Mouse (Mus musculus): ENCODE measurements around the gene Olfr1260. TPM values are rescaled to one million over a fixed set of nuclear protein-coding genes. Genes with fewer than 3 reads are reported as not detected.

The Olfr1260 gene
- polyA plus RNA-seq (2015; fragmentation: Nextera tagmentation; extraction: Ambion mirVana): not detected in 2 replicates

GRCm38 (mm10) chr2:89974184-89974583 lies at the start of gene Olfr1260:
Gene Olfr1260, plus strand, starts transcription at chr2:89974340.
- Histone ChIP-seq H3K4me2 (no peak within 1 kb of the TSS), H3K27ac (replicated peaks) (no peak within 1 kb of the TSS), H3K27me3 (no peaks in the 10 kb centered on the region), H3K4me3 (no peak within 1 kb of the TSS), H3K9me3 (no peaks in the 10 kb centered on the region), H3K36me3 (no peaks in the 10 kb centered on the region), H3K9ac (no peak within 1 kb of the TSS), H3K4me1 (replicated peaks) (no peaks in the 10 kb centered on the region)
- WGBS: 51% methylated on average over 2 of the region's 2 CpGs
- ATAC-seq (ENCODE audit: low read depth): no peak

GRCm38 (mm10) chr2:89927009-89927408 lies 47.1 kb upstream of the Olfr1260 start, which contains the start of gene Olfr1258:
Gene Olfr1258, plus strand, starts transcription at chr2:89927309.
- no peak within 1 kb of the TSS for H3K4me2 ChIP-seq
- ATAC-seq (ENCODE audit: low read depth): no peak
- H3K9me3 ChIP-seq: no peaks in the 10 kb centered on the region
- no peak within 1 kb of the TSS for H3K27ac ChIP-seq (replicated peaks)
- no peaks in the 10 kb centered on the region for H3K36me3 ChIP-seq
- H3K4me3 ChIP-seq: no peak within 1 kb of the TSS
- H3K9ac ChIP-seq: no peak within 1 kb of the TSS
- H3K27me3 ChIP-seq: no peaks in the 10 kb centered on the region
- no peaks in the 10 kb centered on the region for H3K4me1 ChIP-seq (replicated peaks)

GRCm38 (mm10) chr2:89948564-89948963 lies 25.6 kb upstream of the Olfr1260 start, which contains the start of gene Olfr1259:
Gene Olfr1259, minus strand, starts transcription at chr2:89948664.
- no peak within 1 kb of the TSS for H3K4me2 ChIP-seq
- H3K9me3 ChIP-seq: no peaks in the 10 kb centered on the region
- H3K9ac ChIP-seq: no peak within 1 kb of the TSS
- WGBS: 89% methylated on average over 5 of the region's 5 CpGs
- ATAC-seq (ENCODE audit: low read depth): no peak
- H3K27me3 ChIP-seq: no peaks in the 10 kb centered on the region
- no peaks in the 10 kb centered on the region for H3K4me1 ChIP-seq (replicated peaks)
- H3K27ac ChIP-seq (replicated peaks): no peak within 1 kb of the TSS
- H3K4me3 ChIP-seq: no peak within 1 kb of the TSS
- H3K36me3 ChIP-seq: no peaks in the 10 kb centered on the region

- Histone ChIP-seq H3K9me3 (no peaks in the 10 kb centered on the region), H3K9ac (no peak overlapping the region), H3K36me3 (no peaks in the 10 kb centered on the region), H3K27me3 (no peaks in the 10 kb centered on the region), H3K4me1 (replicated peaks) (no peaks in the 10 kb centered on the region), H3K4me3 (no peak overlapping the region), H3K4me2 (no peak overlapping the region), H3K27ac (replicated peaks) (no peak overlapping the region)
- ATAC-seq (ENCODE audit: low read depth): no peak
- 88% methylated on average over 2 of the region's 2 CpGs for WGBS
These were observed 3.6 kb downstream of the Olfr1260 start for GRCm38 (mm10) chr2:89977709-89978108.

GRCm38 (mm10) chr2:89990921-89991320 lies 16.8 kb downstream of the Olfr1260 start, which contains the start of gene Olfr1261:
Gene Olfr1261, plus strand, starts transcription at chr2:89991221.
- Histone ChIP-seq H3K36me3 (no peaks in the 10 kb centered on the region), H3K4me1 (replicated peaks) (no peaks in the 10 kb centered on the region), H3K27ac (replicated peaks) (no peak within 1 kb of the TSS), H3K9ac (no peak within 1 kb of the TSS), H3K4me3 (no peak within 1 kb of the TSS), H3K27me3 (no peaks in the 10 kb centered on the region), H3K9me3 (no peaks in the 10 kb centered on the region), H3K4me2 (no peak within 1 kb of the TSS)
- ATAC-seq (ENCODE audit: low read depth): no peak

GRCm38 (mm10) chr2:89999845-90000244 lies 25.7 kb downstream of the Olfr1260 start, which contains the start of gene Olfr1262:
Gene Olfr1262, plus strand, starts transcription at chr2:90000145.
- Histone ChIP-seq H3K27me3 (no peaks in the 10 kb centered on the region), H3K27ac (replicated peaks) (no peak within 1 kb of the TSS), H3K9ac (no peak within 1 kb of the TSS), H3K4me3 (no peak within 1 kb of the TSS), H3K9me3 (no peaks in the 10 kb centered on the region), H3K4me1 (replicated peaks) (no peaks in the 10 kb centered on the region), H3K4me2 (no peak within 1 kb of the TSS), H3K36me3 (no peaks in the 10 kb centered on the region)
- ATAC-seq (ENCODE audit: low read depth): no peak

- H3K27ac ChIP-seq (replicated peaks): no peak within 1 kb of the TSS
- H3K27me3 ChIP-seq: no peaks in the 10 kb centered on the region
- no peak within 1 kb of the TSS for H3K4me3 ChIP-seq
- no peak within 1 kb of the TSS for H3K4me2 ChIP-seq
- no peak within 1 kb of the TSS for H3K9ac ChIP-seq
- H3K9me3 ChIP-seq: no peaks in the 10 kb centered on the region
- no peak for ATAC-seq (ENCODE audit: low read depth)
- no peaks in the 10 kb centered on the region for H3K4me1 ChIP-seq (replicated peaks)
- 85% methylated on average over 2 of the region's 2 CpGs for WGBS
- H3K36me3 ChIP-seq: no peaks in the 10 kb centered on the region
These were observed 37.7 kb downstream of the Olfr1260 start, which contains the start of gene Olfr1263 for GRCm38 (mm10) chr2:90011831-90012230. Gene Olfr1263, plus strand, starts transcription at chr2:90012131.

GRCm38 (mm10) chr2:90025477-90025876 lies 51.3 kb downstream of the Olfr1260 start, which contains the start of gene Olfr1264:
Gene Olfr1264, minus strand, starts transcription at chr2:90025577.
- H3K4me3 ChIP-seq: no peak within 1 kb of the TSS
- no peak within 1 kb of the TSS for H3K4me2 ChIP-seq
- no peak for ATAC-seq (ENCODE audit: low read depth)
- H3K27ac ChIP-seq (replicated peaks): no peak within 1 kb of the TSS
- no peaks in the 10 kb centered on the region for H3K27me3 ChIP-seq
- H3K9ac ChIP-seq: no peak within 1 kb of the TSS
- 74% methylated on average over 2 of the region's 2 CpGs for WGBS
- H3K4me1 ChIP-seq (replicated peaks): no peaks in the 10 kb centered on the region
- no peaks in the 10 kb centered on the region for H3K36me3 ChIP-seq
- H3K9me3 ChIP-seq: no peaks in the 10 kb centered on the region

Other genes with a start within 250 kb of the Olfr1260 start
- gene Olfr1252, start 249.3 kb upstream of the Olfr1260 start, polyA plus RNA-seq (2015; fragmentation: Nextera tagmentation; extraction: Ambion mirVana): not detected in 2 replicates
- not detected in 2 replicates for gene Olfr1253, start 217.2 kb upstream of the Olfr1260 start, polyA plus RNA-seq (2015; fragmentation: Nextera tagmentation; extraction: Ambion mirVana)
- not detected in 2 replicates for gene Olfr1254, start 180.7 kb upstream of the Olfr1260 start, polyA plus RNA-seq (2015; fragmentation: Nextera tagmentation; extraction: Ambion mirVana)
- not detected in 2 replicates for gene Olfr1255, start 162.3 kb upstream of the Olfr1260 start, polyA plus RNA-seq (2015; fragmentation: Nextera tagmentation; extraction: Ambion mirVana)
- not detected in 2 replicates for gene Olfr1256, start 132.8 kb upstream of the Olfr1260 start, polyA plus RNA-seq (2015; fragmentation: Nextera tagmentation; extraction: Ambion mirVana)
- not detected in 2 replicates for gene Olfr48, start 126.1 kb upstream of the Olfr1260 start, polyA plus RNA-seq (2015; fragmentation: Nextera tagmentation; extraction: Ambion mirVana)
- gene Olfr1257, start 95.9 kb upstream of the Olfr1260 start, polyA plus RNA-seq (2015; fragmentation: Nextera tagmentation; extraction: Ambion mirVana): not detected in 2 replicates
- not detected in 2 replicates for gene Olfr1258, start 47.0 kb upstream of the Olfr1260 start, polyA plus RNA-seq (2015; fragmentation: Nextera tagmentation; extraction: Ambion mirVana)
- not detected in 2 replicates for gene Olfr1259, start 25.7 kb upstream of the Olfr1260 start, polyA plus RNA-seq (2015; fragmentation: Nextera tagmentation; extraction: Ambion mirVana)
- gene Olfr1261, start 16.9 kb downstream of the Olfr1260 start, polyA plus RNA-seq (2015; fragmentation: Nextera tagmentation; extraction: Ambion mirVana): not detected in 2 replicates
- not detected in 2 replicates for gene Olfr1262, start 25.8 kb downstream of the Olfr1260 start, polyA plus RNA-seq (2015; fragmentation: Nextera tagmentation; extraction: Ambion mirVana)
- gene Olfr1263, start 37.8 kb downstream of the Olfr1260 start, polyA plus RNA-seq (2015; fragmentation: Nextera tagmentation; extraction: Ambion mirVana): not detected in 2 replicates
- not detected in 2 replicates for gene Olfr1264, start 51.2 kb downstream of the Olfr1260 start, polyA plus RNA-seq (2015; fragmentation: Nextera tagmentation; extraction: Ambion mirVana)
- not detected in 2 replicates for gene Olfr1265, start 61.0 kb downstream of the Olfr1260 start, polyA plus RNA-seq (2015; fragmentation: Nextera tagmentation; extraction: Ambion mirVana)
- gene Olfr140, start 89.3 kb downstream of the Olfr1260 start, polyA plus RNA-seq (2015; fragmentation: Nextera tagmentation; extraction: Ambion mirVana): not detected in 2 replicates
- gene Olfr1269, start 147.1 kb downstream of the Olfr1260 start, polyA plus RNA-seq (2015; fragmentation: Nextera tagmentation; extraction: Ambion mirVana): not detected in 2 replicates
- not detected in 2 replicates for gene Olfr32, start 168.0 kb downstream of the Olfr1260 start, polyA plus RNA-seq (2015; fragmentation: Nextera tagmentation; extraction: Ambion mirVana)
- not detected in 2 replicates for gene Olfr1270, start 178.8 kb downstream of the Olfr1260 start, polyA plus RNA-seq (2015; fragmentation: Nextera tagmentation; extraction: Ambion mirVana)